Mouse (Mus musculus) bone marrow, adult 2 months (tissue): Measurements from ENCODE around the gene Anapc15-ps.

Experiments used
- CTCF ChIP-seq: fragments of 200-500 bp; IDR thresholded peaks from 2 replicates; pipeline ENCODE4 v1.5.1; 2011; ENCODE audit warnings: low read length, control low read depth; ENCODE audit not compliant: control insufficient read depth, insufficient read depth
- POLR2A ChIP-seq: fragments of 200-500 bp; IDR thresholded peaks from 2 replicates; pipeline ENCODE4 v1.6.1; 2011; ENCODE audit warnings: low read depth, mild to moderate bottlenecking, control low read depth, low read length, borderline replicate concordance; ENCODE audit not compliant: control insufficient read depth

GRCm38 (mm10) chr10:95718760-95719159, 45.5 kb upstream of the Anapc15-ps start:
- TF ChIP-seq CTCF (no peak), POLR2A (no peak)
